Mouse (Mus musculus): ENCODE results near the gene Jhy. TPM values are rescaled to one million over a fixed set of nuclear protein-coding genes. Genes with fewer than 3 reads are reported as not detected.

Jhy gene
- polyA plus RNA-seq (2014; fragmentation: Nextera tagmentation; extraction: Ambion mirVana): 0.38 and 0.45 TPM in 2 replicates

GRCm38 (mm10) chr9:40963586-40964417 is at the start of gene Jhy:
TSS of gene Jhy (minus strand) at chr9:40964118.
- Histone ChIP-seq H3K4me3 (ENCODE audit: low read depth, low read length) (peak within 1 kb of the TSS; percentile 44), H3K27me3 (ENCODE audit: control insufficient read depth, insufficient read depth, low read length) (peaks cover 13% of the 10 kb centered on the region), H3K36me3 (replicated peaks; ENCODE audit: control insufficient read depth, insufficient read depth, low read depth, low read length) (no peaks in the 10 kb centered on the region), H3K9me3 (replicated peaks; ENCODE audit: control insufficient read depth, low read length) (no peaks in the 10 kb centered on the region), H3K4me2 (ENCODE audit: low read depth, low read length) (peak within 1 kb of the TSS; percentile 99), H3K27ac (replicated peaks; ENCODE audit: low read depth, low read length) (no peak within 1 kb of the TSS), H3K4me1 (ENCODE audit: control insufficient read depth, insufficient read depth, low read length) (no peaks in the 10 kb centered on the region), H3K9ac (replicated peaks; ENCODE audit: low read length) (peak within 1 kb of the TSS; percentile 61)
- peak; percentile 47 for DNase-seq (ENCODE audit: low spot score)
- ATAC-seq (replicated peaks; ENCODE audit: insufficient number of reproducible peaks, low FRiP score, low TSS enrichment, low read depth): peak; percentile 65; the same call in 1 of the 2 replicates
- under 1% methylated on average over 43 of the region's 51 CpGs for WGBS

DNA sequence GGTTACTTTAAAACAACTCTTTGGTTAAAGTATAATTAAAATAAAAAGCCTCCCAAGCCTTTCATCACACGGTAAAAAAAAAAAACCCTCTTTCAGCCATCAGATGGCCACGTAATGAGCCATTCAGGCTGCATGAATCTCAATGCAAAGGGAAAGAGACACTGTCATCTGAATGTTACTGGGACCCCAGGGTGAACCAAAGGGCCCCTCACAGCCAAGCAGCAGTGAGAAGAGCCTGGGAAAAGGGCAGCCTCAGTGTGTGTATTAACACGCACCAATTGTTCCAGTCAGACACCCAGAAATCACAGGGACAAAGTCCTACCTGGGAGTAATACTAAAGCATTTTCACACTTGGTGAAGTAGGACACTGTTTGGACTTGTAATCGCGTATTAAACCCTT is 48.5 kb upstream of the Jhy start:
- ATAC-seq (replicated peaks; ENCODE audit: insufficient number of reproducible peaks, low FRiP score, low TSS enrichment, low read depth) (no peak), DNase-seq (ENCODE audit: low spot score) (no peak)
- Histone ChIP-seq H3K4me1 (ENCODE audit: control insufficient read depth, insufficient read depth, low read length) (no peaks in the 10 kb centered on the region), H3K27me3 (ENCODE audit: control insufficient read depth, insufficient read depth, low read length) (no peaks in the 10 kb centered on the region), H3K4me2 (ENCODE audit: low read depth, low read length) (no peak overlapping the region), H3K27ac (replicated peaks; ENCODE audit: low read depth, low read length) (no peak overlapping the region), H3K9me3 (replicated peaks; ENCODE audit: control insufficient read depth, low read length) (no peaks in the 10 kb centered on the region), H3K9ac (replicated peaks; ENCODE audit: low read length) (no peak overlapping the region), H3K36me3 (replicated peaks; ENCODE audit: control insufficient read depth, insufficient read depth, low read depth, low read length) (no peaks in the 10 kb centered on the region), H3K4me3 (ENCODE audit: low read depth, low read length) (no peak overlapping the region)
- WGBS: 84% methylated on average over 5 of the region's 5 CpGs

DNA sequence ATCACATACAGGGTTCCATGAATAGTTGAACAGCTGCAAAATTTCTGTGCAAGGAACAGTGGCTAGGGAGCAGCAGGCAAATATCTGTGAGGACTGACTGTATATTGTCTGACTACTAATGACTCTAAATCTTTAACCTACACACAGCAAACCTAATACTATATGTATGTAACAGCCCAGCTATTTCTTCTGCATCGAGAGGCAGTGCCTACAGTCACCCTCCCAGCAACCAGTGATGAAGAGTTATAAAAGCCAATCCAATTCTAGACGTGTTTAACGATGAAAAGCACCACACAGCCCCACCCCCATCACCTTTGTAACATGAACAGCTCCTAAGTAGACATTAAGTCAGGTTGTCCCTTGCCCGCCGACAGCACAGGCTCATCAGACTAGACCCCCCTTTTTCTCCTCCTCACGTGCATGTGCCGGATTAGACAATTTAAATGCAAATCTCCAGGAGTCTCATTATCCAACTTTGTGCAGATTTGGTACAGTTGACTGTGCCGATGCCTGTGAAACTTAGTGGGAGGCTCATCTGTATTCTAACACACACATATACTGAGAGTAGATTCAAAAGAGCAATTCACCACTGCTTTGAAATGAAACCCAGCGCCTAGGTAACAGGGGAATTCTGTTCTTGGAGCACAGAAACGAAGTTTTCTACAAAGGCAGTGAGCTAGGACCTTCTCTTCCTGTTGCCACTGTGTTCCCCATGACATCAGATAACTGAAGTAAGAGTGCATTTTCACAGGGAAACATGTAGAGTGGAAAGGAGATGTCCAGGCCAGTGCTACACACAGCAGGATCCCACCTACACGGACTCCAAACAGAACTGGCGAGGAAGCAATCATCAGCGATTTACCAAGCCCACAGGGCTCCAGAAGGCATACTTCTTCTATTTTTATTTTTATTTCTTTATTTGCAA is 47.9 kb upstream of the Jhy start:
- H3K9me3 ChIP-seq (replicated peaks; ENCODE audit: control insufficient read depth, low read length): no peaks in the 10 kb centered on the region
- 74% methylated on average over 13 of the region's 13 CpGs for WGBS
- H3K36me3 ChIP-seq (replicated peaks; ENCODE audit: control insufficient read depth, insufficient read depth, low read depth, low read length): no peaks in the 10 kb centered on the region
- H3K4me1 ChIP-seq (ENCODE audit: control insufficient read depth, insufficient read depth, low read length): no peaks in the 10 kb centered on the region
- no peak overlapping the region for H3K4me3 ChIP-seq (ENCODE audit: low read depth, low read length)
- no peak overlapping the region for H3K4me2 ChIP-seq (ENCODE audit: low read depth, low read length)
- H3K9ac ChIP-seq (replicated peaks; ENCODE audit: low read length): no peak overlapping the region
- ATAC-seq (replicated peaks; ENCODE audit: insufficient number of reproducible peaks, low FRiP score, low TSS enrichment, low read depth): no peak; the same call in 1 of the 2 replicates
- no peaks in the 10 kb centered on the region for H3K27me3 ChIP-seq (ENCODE audit: control insufficient read depth, insufficient read depth, low read length)
- H3K27ac ChIP-seq (replicated peaks; ENCODE audit: low read depth, low read length): no peak overlapping the region
- DNase-seq (ENCODE audit: low spot score): no peak

GRCm38 (mm10) chr9:41007785-41008184 is 43.9 kb upstream of the Jhy start:
- Histone ChIP-seq H3K9me3 (replicated peaks; ENCODE audit: control insufficient read depth, low read length) (no peaks in the 10 kb centered on the region), H3K9ac (replicated peaks; ENCODE audit: low read length) (no peak overlapping the region), H3K4me3 (ENCODE audit: low read depth, low read length) (no peak overlapping the region), H3K4me1 (ENCODE audit: control insufficient read depth, insufficient read depth, low read length) (no peaks in the 10 kb centered on the region), H3K4me2 (ENCODE audit: low read depth, low read length) (no peak overlapping the region), H3K36me3 (replicated peaks; ENCODE audit: control insufficient read depth, insufficient read depth, low read depth, low read length) (no peaks in the 10 kb centered on the region), H3K27ac (replicated peaks; ENCODE audit: low read depth, low read length) (no peak overlapping the region), H3K27me3 (ENCODE audit: control insufficient read depth, insufficient read depth, low read length) (no peaks in the 10 kb centered on the region)
- 7% methylated on average over 1 of the region's 1 CpGs for WGBS
- DNase-seq (ENCODE audit: low spot score) (no peak), ATAC-seq (replicated peaks; ENCODE audit: insufficient number of reproducible peaks, low FRiP score, low TSS enrichment, low read depth) (no peak)

GRCm38 (mm10) chr9:41004415-41004814 is 40.5 kb upstream of the Jhy start, which contains the start of gene Crtam:
TSS of gene Crtam (minus strand) at chr9:41004628.
- ATAC-seq (replicated peaks; ENCODE audit: insufficient number of reproducible peaks, low FRiP score, low TSS enrichment, low read depth) (no peak), DNase-seq (ENCODE audit: low spot score) (no peak)

DNA sequence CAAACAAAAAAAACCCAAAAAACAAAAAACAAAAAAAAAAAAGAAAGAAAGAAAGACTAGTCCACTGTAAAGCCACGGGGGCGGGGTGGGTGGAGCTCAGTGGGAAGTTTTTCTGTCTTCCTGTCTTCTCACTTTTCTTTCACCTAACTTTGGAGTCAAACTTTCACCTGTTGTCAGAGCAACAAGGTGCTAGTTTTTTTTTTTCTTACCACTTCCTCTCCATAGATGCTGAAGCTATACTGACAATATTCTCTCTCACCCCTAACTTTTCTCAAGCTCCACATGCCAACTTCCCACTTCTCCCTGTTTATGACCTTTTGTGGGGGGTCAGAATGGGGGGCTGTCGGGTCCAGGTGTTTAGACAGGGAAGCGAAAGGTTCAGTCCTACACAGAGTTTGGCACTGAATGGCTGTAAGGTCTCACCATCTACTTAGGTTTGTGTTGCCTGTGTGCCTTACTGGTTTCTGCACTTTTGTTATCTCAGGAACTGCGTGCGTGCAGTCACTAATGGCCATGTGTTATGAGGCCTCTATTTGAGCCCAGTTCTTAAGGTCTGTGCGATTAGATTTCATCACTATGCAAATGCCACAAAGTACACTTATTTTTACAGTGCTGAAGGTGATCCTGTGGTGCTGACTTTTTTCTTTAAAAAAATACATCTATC is 33.3 kb upstream of the Jhy start:
- Histone ChIP-seq H3K4me3 (ENCODE audit: low read depth, low read length) (no peak overlapping the region), H3K27me3 (ENCODE audit: control insufficient read depth, insufficient read depth, low read length) (no peaks in the 10 kb centered on the region), H3K9me3 (replicated peaks; ENCODE audit: control insufficient read depth, low read length) (no peaks in the 10 kb centered on the region), H3K27ac (replicated peaks; ENCODE audit: low read depth, low read length) (no peak overlapping the region), H3K9ac (replicated peaks; ENCODE audit: low read length) (no peak overlapping the region), H3K36me3 (replicated peaks; ENCODE audit: control insufficient read depth, insufficient read depth, low read depth, low read length) (no peaks in the 10 kb centered on the region), H3K4me2 (ENCODE audit: low read depth, low read length) (no peak overlapping the region), H3K4me1 (ENCODE audit: control insufficient read depth, insufficient read depth, low read length) (no peaks in the 10 kb centered on the region)
- 83% methylated on average over 7 of the region's 7 CpGs for WGBS
- ATAC-seq (replicated peaks; ENCODE audit: insufficient number of reproducible peaks, low FRiP score, low TSS enrichment, low read depth) (no peak), DNase-seq (ENCODE audit: low spot score) (no peak)

More at GRCm38 (mm10) chr9:41004415-41004814, 40.5 kb upstream of the Jhy start, which contains the start of gene Crtam:
- Histone ChIP-seq H3K9me3 (replicated peaks; ENCODE audit: control insufficient read depth, low read length) (no peaks in the 10 kb centered on the region), H3K27ac (replicated peaks; ENCODE audit: low read depth, low read length) (no peak within 1 kb of the TSS), H3K4me2 (ENCODE audit: low read depth, low read length) (no peak within 1 kb of the TSS), H3K4me3 (ENCODE audit: low read depth, low read length) (no peak within 1 kb of the TSS), H3K27me3 (ENCODE audit: control insufficient read depth, insufficient read depth, low read length) (no peaks in the 10 kb centered on the region), H3K36me3 (replicated peaks; ENCODE audit: control insufficient read depth, insufficient read depth, low read depth, low read length) (no peaks in the 10 kb centered on the region), H3K4me1 (ENCODE audit: control insufficient read depth, insufficient read depth, low read length) (no peaks in the 10 kb centered on the region), H3K9ac (replicated peaks; ENCODE audit: low read length) (no peak within 1 kb of the TSS)
- 69% methylated on average over 4 of the region's 4 CpGs for WGBS

GRCm38 (mm10) chr9:40994075-40994474 is 30.2 kb upstream of the Jhy start:
- no peak overlapping the region for H3K27ac ChIP-seq (replicated peaks; ENCODE audit: low read depth, low read length)
- H3K36me3 ChIP-seq (replicated peaks; ENCODE audit: control insufficient read depth, insufficient read depth, low read depth, low read length): no peaks in the 10 kb centered on the region

More at GRCm38 (mm10) chr9:40994075-40994474, 30.2 kb upstream of the Jhy start:
- Histone ChIP-seq H3K27me3 (ENCODE audit: control insufficient read depth, insufficient read depth, low read length) (no peaks in the 10 kb centered on the region), H3K4me1 (ENCODE audit: control insufficient read depth, insufficient read depth, low read length) (no peaks in the 10 kb centered on the region), H3K9me3 (replicated peaks; ENCODE audit: control insufficient read depth, low read length) (no peaks in the 10 kb centered on the region), H3K9ac (replicated peaks; ENCODE audit: low read length) (no peak overlapping the region), H3K4me3 (ENCODE audit: low read depth, low read length) (no peak overlapping the region), H3K4me2 (ENCODE audit: low read depth, low read length) (no peak overlapping the region)
- ATAC-seq (replicated peaks; ENCODE audit: insufficient number of reproducible peaks, low FRiP score, low TSS enrichment, low read depth) (no peak), DNase-seq (ENCODE audit: low spot score) (no peak)
- WGBS: 60% methylated on average over 5 of the region's 5 CpGs
